Mouse (Mus musculus) central nervous system, embryonic 14 days (tissue): ENCODE measurements around the gene Ydjc. TPM values are rescaled to one million over a fixed set of nuclear protein-coding genes. Genes with fewer than 3 reads are reported as not detected.

ENCODE experiments used
- polyA plus RNA-seq: library from polyadenylated mRNA; depleted of rRNA; stranded (reverse); fragments of >200 nt; gene quantifications from 2 replicates; pipeline ENCODE4 v1.2.3, GENCODE M21; 2012; rRNA removed

Ydjc gene
- polyA plus RNA-seq: 41.3 and 46.8 TPM in 2 replicates

DNA sequence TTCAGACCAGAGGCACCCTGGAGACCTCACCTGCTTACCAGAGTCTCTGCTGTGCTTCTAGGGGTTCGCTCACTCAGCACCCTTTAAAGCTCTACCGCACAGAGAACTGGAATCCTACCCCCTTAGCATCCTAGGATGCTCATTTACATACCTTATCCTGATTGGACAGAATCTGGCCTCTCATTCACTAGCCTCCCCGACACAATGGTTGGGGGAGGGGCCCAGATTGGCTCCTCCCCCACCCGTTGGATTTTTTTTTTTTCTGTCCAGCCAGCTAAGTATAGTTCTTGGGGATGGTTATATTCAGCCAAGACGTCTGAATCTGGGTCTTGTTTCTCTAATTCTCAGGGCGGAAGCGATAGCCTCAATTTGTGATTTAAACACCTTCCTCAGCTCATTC is at the start of gene Ydjc:
Ydjc (plus strand) TSS at position 283 of the 400 bp plus-strand sequence.

DNA sequence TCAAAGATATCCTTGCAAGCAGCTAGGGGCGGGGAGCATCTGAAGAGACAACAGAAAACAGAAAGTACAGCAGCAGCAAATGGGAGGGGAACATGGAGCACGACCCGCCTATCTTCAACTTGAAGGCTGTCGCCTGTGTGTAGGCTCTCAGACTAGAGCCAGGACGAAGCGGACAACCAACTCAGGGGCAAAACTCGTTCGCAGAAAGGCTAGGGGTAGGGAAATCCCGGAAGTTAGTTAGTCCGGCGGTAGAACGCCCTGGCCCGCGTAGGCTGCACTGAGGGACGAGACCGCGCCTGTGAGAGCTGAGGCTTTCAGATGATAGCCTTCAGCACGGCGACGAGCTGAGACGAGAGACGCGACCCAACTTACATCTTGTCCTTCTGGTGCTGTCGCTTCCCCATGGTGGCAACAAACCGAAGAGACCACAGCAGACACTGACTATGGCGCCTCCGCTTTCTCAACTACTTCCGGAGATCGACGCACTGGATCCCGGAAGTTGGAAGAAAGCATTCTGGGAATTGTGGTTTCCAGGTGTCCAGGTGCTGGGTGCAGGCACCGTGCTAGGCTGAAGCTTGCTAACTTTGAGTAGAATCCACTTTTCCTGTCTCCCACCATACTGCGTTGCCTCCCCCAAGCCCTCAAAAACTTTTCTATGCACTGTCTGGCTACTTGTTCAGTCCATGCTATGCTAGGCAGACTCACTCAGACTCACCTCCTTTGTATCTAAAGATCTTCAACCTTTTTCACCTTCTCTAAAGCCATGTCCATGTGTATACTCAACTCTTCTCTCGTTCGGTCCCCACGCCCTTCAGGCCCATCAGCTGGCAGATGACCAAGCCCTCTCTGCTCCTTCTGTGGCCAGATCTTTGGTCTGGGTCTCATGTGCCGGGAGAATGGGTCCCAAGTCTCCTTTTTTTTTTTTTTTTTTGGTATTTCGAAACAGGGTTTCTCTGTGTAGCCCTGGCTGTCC is 33.4 kb upstream of the Ydjc start, which contains the start of gene Ppil2:
Ppil2 (minus strand) TSS at position 487 of the 973 bp plus-strand sequence.

DNA sequence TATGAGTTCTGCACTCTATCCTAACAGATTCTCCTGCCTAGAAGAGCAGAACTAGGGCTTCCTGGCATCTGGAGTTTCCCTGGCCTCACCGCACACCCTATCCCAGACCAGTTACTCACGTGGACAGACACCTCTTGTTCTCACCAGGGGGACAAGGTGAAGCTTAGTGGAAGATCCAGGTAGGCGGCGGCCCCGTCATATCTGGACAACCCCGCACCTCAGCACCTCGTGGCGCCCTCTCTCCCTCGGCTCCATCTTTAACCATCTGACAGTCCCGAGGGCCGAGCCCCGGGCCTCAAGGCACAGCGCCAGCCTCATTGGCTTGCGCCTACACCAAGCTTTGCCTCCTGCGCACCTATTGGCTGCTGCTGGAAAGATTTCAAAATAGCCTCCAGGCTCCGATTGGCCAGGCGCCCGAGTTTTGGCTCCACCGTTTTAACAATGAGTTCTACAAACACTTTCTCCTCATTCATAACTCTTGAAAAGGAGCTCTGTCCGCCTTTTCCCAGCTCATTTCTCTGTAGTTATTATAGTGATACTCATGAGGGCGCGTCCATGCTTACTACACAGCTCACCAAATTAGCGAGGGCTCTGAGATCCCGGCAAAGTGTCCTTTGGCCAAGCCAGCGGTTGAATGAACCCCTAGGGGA is 19.4 kb upstream of the Ydjc start, which contains the start of gene 2610318N02Rik:
2610318N02Rik (minus strand) TSS at position 297 of the 650 bp plus-strand sequence.

DNA sequence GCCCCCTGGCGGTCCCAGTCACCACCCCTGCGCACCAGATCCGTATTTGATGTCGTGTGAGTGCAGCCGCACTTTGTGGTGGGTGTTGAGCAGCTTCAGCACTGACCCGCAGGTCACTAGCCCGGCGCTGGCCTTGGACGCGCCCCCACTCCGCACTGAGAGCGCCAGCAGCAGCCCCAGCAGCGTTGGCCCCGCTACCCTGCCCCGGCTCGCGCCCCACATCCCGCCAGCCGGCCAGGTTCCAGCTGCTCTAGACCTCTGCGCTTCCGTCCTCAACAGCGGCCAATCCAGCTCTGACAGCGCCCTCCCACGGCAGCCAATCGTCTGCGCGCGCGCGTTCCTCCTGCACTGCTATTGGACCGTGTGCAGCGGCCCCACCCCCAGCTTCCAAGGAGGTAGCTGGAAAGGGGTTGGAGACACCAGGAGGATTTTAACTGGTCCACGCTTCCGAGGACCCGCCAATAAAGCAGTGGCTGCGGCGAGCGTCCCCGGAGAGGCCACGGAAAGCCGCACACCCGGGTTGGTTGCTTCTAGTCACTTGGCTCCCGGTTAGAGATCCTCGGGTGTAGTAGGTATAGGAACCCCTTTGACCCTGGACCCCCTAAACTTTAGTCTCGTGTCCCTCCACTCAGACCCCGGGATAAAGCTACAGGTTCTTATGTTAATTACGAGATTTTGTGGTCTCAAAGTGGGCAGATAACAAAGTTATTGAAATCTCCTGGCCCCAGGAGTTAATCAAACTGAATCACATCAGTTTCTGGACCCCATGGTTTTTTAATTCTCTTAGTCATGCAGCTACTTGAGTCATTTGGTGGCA is 12.1 kb upstream of the Ydjc start, which contains the start of gene Sdf2l1:
Sdf2l1 (minus strand) TSS at position 295 of the 817 bp plus-strand sequence.

DNA sequence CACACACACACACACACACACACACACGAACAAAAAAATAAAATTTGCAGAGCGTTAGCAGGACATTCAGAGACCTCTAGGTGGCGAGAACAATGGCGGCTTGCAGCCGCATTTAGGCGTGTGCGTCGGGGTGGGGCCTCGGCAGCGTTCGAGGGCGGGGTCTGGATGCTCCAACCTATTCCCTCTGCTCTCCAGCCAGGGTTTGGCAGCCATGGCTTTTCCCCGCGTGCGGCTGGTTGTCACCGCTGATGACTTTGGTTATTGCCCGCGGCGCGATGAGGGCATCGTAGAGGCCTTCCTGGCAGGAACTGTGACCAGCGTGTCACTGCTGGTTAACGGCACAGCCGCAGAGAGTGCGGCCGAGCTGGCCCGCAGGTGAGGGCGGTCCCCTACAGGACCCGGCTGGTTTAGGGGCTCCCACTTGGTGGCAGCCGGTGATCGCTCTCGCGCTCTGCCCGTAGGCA is 2.4 kb downstream of the Ydjc start, which contains the start of gene Ccdc116:
Ccdc116 (minus strand) TSS at position 458 of the 464 bp plus-strand sequence.

DNA sequence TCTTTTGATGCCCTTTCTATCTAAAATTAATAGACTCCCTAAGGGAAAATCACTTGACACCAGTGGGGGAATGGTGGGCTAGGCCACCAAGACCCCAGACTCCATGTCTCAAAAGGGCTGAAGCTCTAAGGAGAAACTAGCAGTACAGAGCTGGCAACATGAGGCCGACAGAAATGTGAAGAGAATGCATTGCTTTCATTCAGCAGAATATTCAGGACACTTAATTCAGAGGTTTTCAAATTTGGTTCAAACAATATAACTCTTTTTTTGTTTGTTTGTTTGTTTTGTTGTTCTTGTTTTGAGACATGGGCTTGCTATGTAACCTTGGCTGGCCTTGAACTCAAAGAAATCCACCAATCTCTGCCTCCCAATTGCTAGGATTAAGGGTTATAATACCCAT is 58.1 kb downstream of the Ydjc start, which contains the start of gene Ube2l3:
Ube2l3 (minus strand) TSS at position 101 of the 400 bp plus-strand sequence.

DNA sequence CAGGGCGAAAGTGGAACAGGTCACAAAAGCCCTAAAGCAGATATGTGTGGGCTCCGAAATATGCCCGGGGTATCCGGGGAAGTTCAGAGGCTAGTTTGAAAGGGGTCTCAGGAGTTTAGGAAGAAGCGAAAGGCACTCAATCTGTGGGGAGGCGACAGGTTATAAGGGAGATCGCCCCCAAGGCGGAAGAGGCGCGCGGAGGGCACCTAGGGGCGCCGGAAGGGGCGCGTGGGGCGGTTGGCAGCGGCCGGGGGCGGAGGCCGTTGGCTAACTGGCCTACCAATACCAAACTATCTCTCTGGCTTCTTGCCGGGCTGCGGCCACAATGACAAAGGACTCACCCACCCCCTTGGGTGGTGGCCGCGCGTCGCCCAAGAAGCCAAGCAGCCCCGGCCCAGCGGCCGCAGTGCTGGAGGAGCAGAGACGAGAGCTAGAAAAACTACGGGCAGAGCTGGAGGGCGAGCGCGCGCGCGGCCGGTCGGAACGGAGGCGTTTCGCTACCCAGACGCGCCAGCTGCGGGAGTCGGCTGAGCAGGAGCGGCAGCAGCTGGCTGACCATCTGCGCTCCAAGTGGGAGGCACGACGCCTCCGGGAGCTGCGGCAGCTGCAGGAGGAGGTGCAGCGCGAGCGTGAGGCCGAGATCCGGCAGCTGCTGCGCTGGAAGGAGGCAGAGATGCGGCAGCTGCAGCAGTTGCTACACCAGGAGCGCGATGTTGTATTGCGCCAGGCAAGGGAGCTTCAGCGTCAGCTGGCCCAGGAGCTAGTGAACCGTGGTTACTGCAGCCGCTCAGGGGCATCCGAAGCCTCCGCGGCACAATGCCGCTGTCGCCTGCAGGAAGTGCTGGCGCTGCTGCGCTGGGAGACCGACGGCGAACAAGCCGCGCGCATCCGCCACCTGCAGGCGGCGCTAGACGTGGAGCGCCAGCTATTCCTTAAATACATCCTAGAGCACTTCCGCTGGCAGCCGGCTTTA is 64.3 kb downstream of the Ydjc start, which contains the start of gene Rimbp3:
Rimbp3 (plus strand) TSS at position 215 of the 973 bp plus-strand sequence.

Other genes with a start within 250 kb of the Ydjc start
- gene Ppm1f, start 248.2 kb upstream of the Ydjc start, polyA plus RNA-seq: 26.2 and 27.3 TPM in 2 replicates
- 145 and 164 TPM in 2 replicates for gene Mapk1, start 161.2 kb upstream of the Ydjc start, polyA plus RNA-seq
- gene Ypel1, start 74.9 kb upstream of the Ydjc start, polyA plus RNA-seq: 68.7 and 87.2 TPM in 2 replicates
- gene Ppil2, start 33.4 kb upstream of the Ydjc start, polyA plus RNA-seq: 147 and 154 TPM in 2 replicates
- gene 2610318N02Rik, start 19.5 kb upstream of the Ydjc start, polyA plus RNA-seq: 42.5 and 55.1 TPM in 2 replicates
- 22.4 and 26.5 TPM in 2 replicates for gene Sdf2l1, start 12.2 kb upstream of the Ydjc start, polyA plus RNA-seq
- 4.1 and 5.1 TPM in 2 replicates for gene Ccdc116, start 2.6 kb downstream of the Ydjc start, polyA plus RNA-seq
- 121 and 126 TPM in 2 replicates for gene Ube2l3, start 58.0 kb downstream of the Ydjc start, polyA plus RNA-seq
- 1.2 and 1.3 TPM in 2 replicates for gene Rimbp3, start 64.0 kb downstream of the Ydjc start, polyA plus RNA-seq
- 13.1 and 14.2 TPM in 2 replicates for gene Hic2, start 89.0 kb downstream of the Ydjc start, polyA plus RNA-seq
- gene Tmem191c, start 131.5 kb downstream of the Ydjc start, polyA plus RNA-seq: 57.6 and 69.3 TPM in 2 replicates
- 1.1 and 1.5 TPM in 2 replicates for gene Serpind1, start 186.8 kb downstream of the Ydjc start, polyA plus RNA-seq